Mouse (Mus musculus) kidney, adult 8-10 months (tissue): ENCODE results near the gene Shld2.
A peak's percentile ranks its signal among the peaks of the same experiment; 100 is the strongest.

Experiments used
- DNase-seq, 2 experiments: peaks; one replicate each; pipeline ENCODE4 v3.0.0; 2022

Shld2 gene

GRCm38 (mm10) chr14:34219786-34220198, 90.5 kb downstream of the Shld2 start:
- no peak for DNase-seq

DNA sequence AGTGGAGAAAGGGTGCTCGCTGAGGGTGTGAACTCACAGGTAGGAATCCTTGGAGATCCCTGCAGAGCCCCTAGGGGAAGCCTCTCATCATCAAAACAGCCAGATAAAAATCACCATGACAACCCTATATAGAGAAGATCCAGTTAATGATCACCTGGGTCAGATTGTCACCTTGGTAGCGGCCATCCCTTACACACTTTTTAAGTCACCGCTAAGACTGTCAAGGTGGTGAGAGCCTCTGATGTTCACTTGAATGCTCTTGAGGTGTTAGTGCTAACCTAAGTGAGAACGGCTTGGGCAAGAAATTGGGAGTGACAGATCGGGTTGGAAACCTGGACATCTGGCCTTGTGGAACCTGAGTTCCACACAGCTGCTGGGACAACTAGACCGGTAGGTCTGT, 91.0 kb downstream of the Shld2 start, which contains the start of gene Syt15:
TSS of gene Syt15 (plus strand) at position 301 of the 400 bp plus-strand sequence.
- DNase-seq, result no peak

GRCm38 (mm10) chr14:34215451-34216127, 94.7 kb downstream of the Shld2 start:
- DNase-seq, result peak in 1 of 2 experiments; percentile 18

- DNase-seq, result no peak
Measured at GRCm38 (mm10) chr14:34209942-34210341, 100.4 kb downstream of the Shld2 start.

- no peak for DNase-seq
Measured at GRCm38 (mm10) chr14:34209080-34209479, 101.2 kb downstream of the Shld2 start.

GRCm38 (mm10) chr14:34208651-34209050, 101.6 kb downstream of the Shld2 start:
- peak in 1 of 2 experiments; percentile 32 for DNase-seq

GRCm38 (mm10) chr14:34207996-34208395, 102.3 kb downstream of the Shld2 start:
- DNase-seq, result no peak

GRCm38 (mm10) chr14:34201231-34202035, 108.9 kb downstream of the Shld2 start, which contains the start of gene Gprin2:
Gprin2 (minus strand) TSS chr14:34201653.
- DNase-seq, result peak in 1 of 2 experiments; percentile 15

DNA sequence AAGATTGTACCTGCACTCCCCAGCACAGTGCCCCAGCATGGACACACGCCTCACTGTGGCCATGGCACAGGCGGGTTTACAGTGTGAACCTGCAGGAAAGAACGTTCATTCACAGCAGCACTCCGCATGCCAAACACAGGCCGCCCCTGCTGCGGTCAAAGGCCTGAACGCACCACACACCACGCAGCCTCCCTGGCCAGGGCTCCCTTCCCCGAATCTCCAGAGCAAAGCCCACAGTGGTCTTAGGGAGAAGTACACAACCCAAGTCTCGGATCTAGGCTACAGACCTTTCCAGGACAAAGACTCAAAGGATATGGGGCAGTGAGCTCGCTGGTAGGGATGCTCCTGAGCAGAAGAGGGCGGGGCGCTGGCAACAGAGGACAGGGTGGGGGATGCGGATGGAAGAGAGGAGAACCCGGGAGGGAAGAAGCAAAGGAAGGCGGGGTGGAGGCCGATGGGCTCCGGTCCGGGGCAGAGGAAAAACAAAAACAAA, 109.5 kb downstream of the Shld2 start:
- peak in 1 of 2 experiments; percentile 13 for DNase-seq

- DNase-seq, result peak in 1 of 2 experiments; percentile 15
Measured at GRCm38 (mm10) chr14:34196706-34197105, 113.6 kb downstream of the Shld2 start.

DNA sequence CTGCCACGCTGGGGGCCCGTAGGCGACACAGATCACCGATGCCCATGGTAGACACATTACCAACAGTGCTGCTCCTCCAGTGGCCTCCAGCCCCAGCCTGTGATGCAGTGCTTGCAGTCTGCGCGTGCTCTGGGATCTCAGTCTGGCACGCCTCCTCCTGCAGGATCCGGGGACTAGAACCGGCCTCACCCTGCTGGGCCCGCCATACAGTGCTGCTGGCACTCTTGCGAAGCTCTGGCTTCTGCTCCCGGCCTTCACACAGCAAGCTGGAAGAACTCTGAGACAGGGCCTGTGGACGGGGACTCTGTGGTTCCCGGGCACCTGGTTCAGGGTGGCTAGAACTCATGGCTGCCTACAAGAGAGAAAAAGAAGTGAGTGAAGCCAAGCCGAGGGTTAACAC, 114.8 kb downstream of the Shld2 start:
- no peak for DNase-seq

DNA sequence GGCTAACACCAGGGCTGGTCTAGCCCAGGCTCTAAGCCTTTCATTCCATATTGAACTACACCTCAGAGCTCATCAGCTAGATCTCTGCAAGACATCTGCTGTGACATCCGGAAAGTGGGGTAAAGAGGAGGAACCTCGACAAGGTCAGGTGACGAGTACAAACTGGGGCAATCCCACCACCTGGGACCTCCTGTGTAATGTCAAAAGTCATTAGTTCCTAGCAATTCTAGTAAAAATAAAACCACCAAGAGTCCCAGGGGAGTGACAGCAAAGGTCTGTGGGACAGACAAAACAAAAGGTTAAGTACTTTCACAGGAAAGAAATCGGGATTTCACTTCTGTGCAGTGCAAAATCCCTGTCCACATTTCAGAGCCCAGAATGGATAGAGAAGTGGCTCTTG, 116.4 kb downstream of the Shld2 start:
- DNase-seq, result no peak

DNA sequence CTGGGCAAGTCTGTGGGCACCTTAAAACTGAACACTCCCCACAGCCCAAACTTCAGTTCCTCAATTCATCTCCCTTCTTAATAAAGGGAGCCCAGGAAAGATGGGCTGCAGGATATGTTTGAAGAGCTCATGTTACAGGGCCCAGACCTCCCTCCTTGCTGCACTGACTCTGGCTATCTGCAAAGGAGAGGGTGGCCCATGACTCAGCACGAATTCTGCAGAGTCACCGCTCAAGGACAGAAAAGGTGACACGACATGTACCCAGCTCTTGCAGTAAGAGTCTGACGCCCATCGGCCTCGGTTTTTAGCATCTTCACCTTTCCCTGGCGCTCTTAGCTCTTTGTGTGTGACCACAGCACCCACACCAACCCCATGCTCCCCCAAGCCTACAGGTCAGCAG, 119.9 kb downstream of the Shld2 start:
- no peak for DNase-seq

- peak; percentile 41 to 78 for DNase-seq
Measured at GRCm38 (mm10) chr14:34188629-34189028, 121.7 kb downstream of the Shld2 start.
